Mouse (Mus musculus) liver, embryonic 14.5 days (tissue): ENCODE data around the gene Vsig10. TPM values are rescaled to one million over a fixed set of nuclear protein-coding genes. Genes with fewer than 3 reads are reported as not detected.
A peak's percentile ranks its signal among the peaks of the same experiment; 100 is the strongest.

Experiments
- ATAC-seq: fragments of 200-750 bp; cut with Nextera tagmentation; 2 replicates; pipeline ENCODE4 v1.8.0; 2017; ENCODE audit warnings: moderate number of reproducible peaks, mild to moderate bottlenecking, moderate library complexity; ENCODE audit not compliant: insufficient read depth
- DNase-seq, 3 experiments: peaks; one replicate each; pipeline ENCODE4 v3.0.0-alpha.2; 2012 to 2013; ENCODE audit warnings: low read depth in 3 of 3, low spot score in 3 of 3
- H3K27ac ChIP-seq: fragments of 300-500 bp; sonication (generic); 2 replicates; pipeline ENCODE4 v1.5.1; 2014; ENCODE audit warnings: moderate library complexity, mild to moderate bottlenecking, control low read depth, inconsistent platforms
- H3K27me3 ChIP-seq: fragments of 300-500 bp; sonication (generic); 2 replicates; pipeline ENCODE4 v1.6.1; 2014; ENCODE audit warnings: mild to moderate bottlenecking, low read length, moderate library complexity; ENCODE audit not compliant: control insufficient read depth, insufficient read depth
- H3K36me3 ChIP-seq: fragments of 300-500 bp; sonication (generic); replicated peaks from 2 replicates; pipeline ENCODE4 v1.6.1; 2014; ENCODE audit warnings: low read depth; ENCODE audit not compliant: control insufficient read depth, insufficient read depth
- H3K4me1 ChIP-seq, 2 experiments: fragments of 200-500 bp in 1 of 2; fragments of 300-500 bp in 1 of 2; sonication (generic) in 1 of 2; replicated peaks; 2 replicates each; pipeline ENCODE4 v1.6.1; 2012 to 2014; ENCODE audit warnings: antibody characterized with exemption in 1 of 2, inconsistent platforms in 1 of 2, low read length in 1 of 2; ENCODE audit not compliant: control insufficient read depth in 2 of 2, insufficient read depth in 2 of 2
- H3K4me2 ChIP-seq: fragments of 300-500 bp; sonication (generic); 2 replicates; pipeline ENCODE4 v1.6.1; 2014; ENCODE audit warnings: low read depth, mild to moderate bottlenecking, control low read depth, moderate library complexity
- H3K4me3 ChIP-seq, 2 experiments: fragments of 200-500 bp in 1 of 2; fragments of 300-500 bp in 1 of 2; sonication (generic) in 1 of 2; 2 replicates each; pipeline ENCODE4 v1.5.1; 2012 to 2014; ENCODE audit warnings: low read depth in 2 of 2, low read length in 2 of 2, mild to moderate bottlenecking in 2 of 2, control low read depth in 1 of 2, inconsistent platforms in 1 of 2, moderate library complexity in 1 of 2; ENCODE audit not compliant: insufficient read depth in 1 of 2
- H3K9ac ChIP-seq: fragments of 300-500 bp; sonication (generic); replicated peaks from 2 replicates; pipeline ENCODE4 v1.6.1; 2014; ENCODE audit warnings: mild to moderate bottlenecking, control low read depth, moderate library complexity
- H3K9me3 ChIP-seq: fragments of 300-500 bp; sonication (generic); 2 replicates; pipeline ENCODE4 v1.6.1; 2016; ENCODE audit warnings: low read length, mixed read lengths; ENCODE audit not compliant: control insufficient read depth
- CTCF ChIP-seq: IDR thresholded peaks from 2 replicates; pipeline ENCODE4 v1.5.1; 2016; ENCODE audit warnings: antibody characterized with exemption, low read depth, control low read depth
- EP300 ChIP-seq: IDR thresholded peaks from 2 replicates; pipeline ENCODE4 v1.6.1; 2016; ENCODE audit warnings: antibody characterized with exemption, low read depth
- WGBS: fragments of 180-500 bp; shearing (Covaris S2); extraction: QIAGEN DNeasy Blood & Tissue Kit; methylation state at CpG from one replicate; pipeline ENCODE4 v1.1.7; 2014; ENCODE audit not compliant: insufficient replicate concordance; 5-methylcytosine and 5-hydroxymethylcytosine counted together
- polyA plus RNA-seq, 2 experiments: library from polyadenylated mRNA; depleted of rRNA in 1 of 2; stranded (reverse) in 1 of 2; unstranded in 1 of 2; fragments of >200 nt; fragmentation: Nextera tagmentation in 1 of 2; extraction: Ambion mirVana in 1 of 2; gene quantifications; 2 replicates each; pipeline versions ENCODE4 v1.2.1 to v1.2.3; 2012 to 2014

Gene Vsig10
- polyA plus RNA-seq, 2 experiments: 0.60 to 0.84 TPM

DNA sequence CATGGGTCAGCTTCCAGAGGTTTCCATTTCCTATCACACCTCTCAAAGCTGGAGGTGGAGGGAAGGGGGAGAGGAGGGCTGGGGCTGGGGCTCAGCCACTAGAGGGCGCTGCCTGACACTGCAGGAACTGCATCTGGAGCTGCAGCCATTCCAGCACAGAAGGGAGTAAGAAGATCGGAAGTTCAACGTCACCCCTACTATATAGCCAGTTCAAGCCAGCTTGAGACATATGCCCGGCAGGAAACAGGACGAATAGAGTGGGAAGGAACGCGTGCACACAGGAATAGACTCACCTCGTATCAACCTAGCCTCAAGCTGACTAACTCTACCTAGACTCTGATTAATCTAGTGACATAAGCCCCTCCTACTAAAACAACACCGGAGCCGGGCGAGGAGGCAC is 11.2 kb upstream of the Vsig10 start:
- WGBS: 17% methylated on average over 11 of the region's 11 CpGs
- Histone ChIP-seq H3K4me2 (no peak overlapping the region), H3K4me3 (no peak overlapping the region)

GRCm38 (mm10) chr5:117313420-117313819 is 5.5 kb upstream of the Vsig10 start:
- no peak for ATAC-seq

More for the DNA sequence above, 11.2 kb upstream of the Vsig10 start:
- ATAC-seq (peak; percentile 39; the same call in 1 of the 2 replicates), DNase-seq (peak in 2 of 3 experiments; percentile 32 to 45)
- H3K36me3 ChIP-seq: no peaks in the 10 kb centered on the region
- H3K9ac ChIP-seq: no peak overlapping the region
- H3K9me3 ChIP-seq: no peaks in the 10 kb centered on the region
- no peak overlapping the region for H3K27ac ChIP-seq
- no peak for TF ChIP-seq EP300
- peak; percentile 93 for TF ChIP-seq CTCF
- H3K4me1 ChIP-seq: no peaks in the 10 kb centered on the region
- no peaks in the 10 kb centered on the region for H3K27me3 ChIP-seq

GRCm38 (mm10) chr5:117313909-117314308 is 5.0 kb upstream of the Vsig10 start:
- no peak for DNase-seq
- no peak overlapping the region for H3K27ac ChIP-seq
- H3K4me1 ChIP-seq: peaks cover 0 to 7% of the 10 kb centered on the region in 2 experiments; a peak in 2 of 4 replicates
- H3K4me3 ChIP-seq: peak overlapping the region; percentile 34 to 59; a peak in 3 of 4 replicates
- TF ChIP-seq EP300: no peak
- no peak for TF ChIP-seq CTCF
- no peak for ATAC-seq
- no peaks in the 10 kb centered on the region for H3K36me3 ChIP-seq
- H3K4me2 ChIP-seq: peak overlapping the region; percentile 58
- WGBS: 29% methylated on average over 10 of the region's 10 CpGs
- peaks cover 19% of the 10 kb centered on the region for H3K27me3 ChIP-seq
- peak overlapping the region; percentile 6; the same call in 1 of the 2 replicates for H3K9ac ChIP-seq
- no peaks in the 10 kb centered on the region for H3K9me3 ChIP-seq

More at GRCm38 (mm10) chr5:117313420-117313819, 5.5 kb upstream of the Vsig10 start:
- peak overlapping the region; percentile 34 to 59; a peak in 3 of 4 replicates for H3K4me3 ChIP-seq
- H3K27ac ChIP-seq: no peak overlapping the region
- peaks cover 14% of the 10 kb centered on the region for H3K27me3 ChIP-seq
- peak overlapping the region; percentile 6; the same call in 1 of the 2 replicates for H3K9ac ChIP-seq
- TF ChIP-seq EP300 (no peak), CTCF (no peak)
- peaks cover 0 to 7% of the 10 kb centered on the region in 2 experiments; a peak in 2 of 4 replicates for H3K4me1 ChIP-seq
- DNase-seq: peak in 2 of 3 experiments; percentile 24 to 41
- H3K36me3 ChIP-seq: no peaks in the 10 kb centered on the region
- WGBS: 12% methylated on average over 14 of the region's 14 CpGs
- H3K4me2 ChIP-seq: peak overlapping the region; percentile 58
- H3K9me3 ChIP-seq: no peaks in the 10 kb centered on the region

- Histone ChIP-seq H3K4me1 (peaks cover 0 to 7% of the 10 kb centered on the region in 2 experiments; a peak in 2 of 4 replicates), H3K27me3 (peaks cover 28% of the 10 kb centered on the region), H3K9ac (no peak overlapping the region), H3K4me3 (no peak overlapping the region), H3K27ac (no peak overlapping the region), H3K4me2 (no peak overlapping the region), H3K36me3 (no peaks in the 10 kb centered on the region), H3K9me3 (no peaks in the 10 kb centered on the region)
- 27% methylated on average over 9 of the region's 9 CpGs for WGBS
- no peak for TF ChIP-seq EP300
- TF ChIP-seq CTCF: no peak
- DNase-seq: no peak
- ATAC-seq: no peak
Observed at GRCm38 (mm10) chr5:117314587-117315428, 4.1 kb upstream of the Vsig10 start.

- WGBS: 72% methylated on average over 9 of the region's 9 CpGs
- Histone ChIP-seq H3K4me1 (0 out of 4 replicates have a peak, but pooled peaks cover 0 to 2% of the 10 kb centered on the region in 2 experiments), H3K27me3 (peaks cover 24% of the 10 kb centered on the region), H3K9me3 (no peaks in the 10 kb centered on the region), H3K36me3 (no peaks in the 10 kb centered on the region), H3K27ac (no peak overlapping the region), H3K9ac (no peak overlapping the region), H3K4me3 (no peak overlapping the region), H3K4me2 (no peak overlapping the region)
- TF ChIP-seq EP300 (no peak), CTCF (no peak)
- no peak for ATAC-seq
- no peak for DNase-seq
Observed at GRCm38 (mm10) chr5:117323751-117324150, 4.9 kb downstream of the Vsig10 start.
